In genomic region chr11:88552987-88553386, GRCm38 (mm10) we compare ENCODE assay signal across 8 mouse cellular contexts.
A peak's percentile ranks its signal among the peaks of the same experiment; 100 is the strongest.
DNase-seq lines count a peak whose midpoint lies in the region; ATAC-seq and TF ChIP-seq lines count a peak whose summit lies in the region.

No protein-coding gene starts in this region.

- no peaks in the 10 kb centered on the region for H3K9me3 ChIP-seq in hindbrain, postnatal 0 days (ENCODE audit: low read length)

- no peak overlapping the region for H3K4me3 ChIP-seq in hindbrain, postnatal 0 days (ENCODE audit: low read length)

- H3K4me2 ChIP-seq in hindbrain, postnatal 0 days (ENCODE audit: low read depth, low read length) = no peak overlapping the region

- peak overlapping the region; percentile 67 for H3K27ac ChIP-seq in hindbrain, postnatal 0 days

- peak; percentile 67 for TF ChIP-seq CTCF in hindbrain, postnatal 0 days (IDR thresholded peaks at IDR 0.05; ENCODE audit: low read depth)

- no peaks in the 10 kb centered on the region for H3K36me3 ChIP-seq in hindbrain, postnatal 0 days (ENCODE audit: insufficient read depth, low read length)

- no peak for ATAC-seq in hindbrain, postnatal 0 days

- H3K9ac ChIP-seq in hindbrain, postnatal 0 days (replicated peaks; ENCODE audit: low read length) = no peak overlapping the region

- DNase-seq in Muller cell, postnatal 12 days (ENCODE audit: inconsistent ontology term) = peak; percentile 75
- DNase-seq in cerebellum, postnatal 14 days = peak; percentile 71 to 72
- peak; percentile 67 to 70 for DNase-seq in gastrocnemius, adult 8-10 months (ENCODE audit: low spot score in 2 of 2)
- DNase-seq in hindbrain, postnatal 0 days (ENCODE audit: low spot score) = peak; percentile 68
- peak; percentile 82 to 85 for DNase-seq in left cerebral cortex, adult 18-20 months (ENCODE audit: low spot score in 2 of 2)
- peak; percentile 77 to 84 for DNase-seq in lung, postnatal 4 days
- peak; percentile 60 to 63 for DNase-seq in right cerebral cortex, postnatal 36 days (ENCODE audit: low spot score in 2 of 2)
- DNase-seq in urinary bladder, postnatal 36 days (ENCODE audit: low spot score in 2 of 2) = peak; percentile 58 to 72

- H3K27me3 ChIP-seq in hindbrain, postnatal 0 days (ENCODE audit: insufficient read depth, low read length) = no peaks in the 10 kb centered on the region

- H3K4me1 ChIP-seq in hindbrain, postnatal 0 days (ENCODE audit: insufficient read depth, low read length) = peaks cover 63% of the 10 kb centered on the region

- WGBS in hindbrain, postnatal 0 days = 19% methylated on average over 8 of the region's 8 CpGs
